Mouse (Mus musculus): ENCODE data around the gene Gmds.

GRCm38 (mm10) chr13:31885769-31886168, 452.8 kb downstream of the Gmds start:
- no peak for TF ChIP-seq CHD2 (IDR thresholded peaks at IDR 0.05; ENCODE audit: low read depth, low read length)
- no peak for TF ChIP-seq ZNF384 (IDR thresholded peaks at IDR 0.05; ENCODE audit: low read depth, low read length)
- TF ChIP-seq HCFC1 (IDR thresholded peaks at IDR 0.05; ENCODE audit: borderline replicate concordance, insufficient read depth, low read length), result no peak

All from ES-E14 (cell line).